8 mouse cellular contexts compared by ENCODE assay signal in genomic region chr7:16147643-16148042, GRCm38 (mm10). TPM values are rescaled to one million over a fixed set of nuclear protein-coding genes. Genes with fewer than 3 reads are reported as not detected.
DNase-seq lines count a peak whose midpoint lies in the region; ATAC-seq and TF ChIP-seq lines count a peak whose summit lies in the region.

No protein-coding gene starts in this region.

- no peak overlapping the region for H3K27ac ChIP-seq in hindbrain, postnatal 0 days

- no peak for ATAC-seq in hindbrain, postnatal 0 days
- peak; percentile 77 for ATAC-seq in megakaryocyte progenitor cell, adult 5-6 weeks (replicated peaks; ENCODE audit: poor library complexity)

- H3K4me1 ChIP-seq in hindbrain, postnatal 0 days (ENCODE audit: insufficient read depth, low read length): 0 out of 2 replicates have a peak, but pooled peaks cover 3% of the 10 kb centered on the region

- no peaks in the 10 kb centered on the region for H3K9me3 ChIP-seq in hindbrain, postnatal 0 days (ENCODE audit: low read length)

- DNase-seq in layer of hippocampus, postnatal 10 days (ENCODE audit: low spot score in 2 of 2): peak; percentile 57 to 66
- no peak for DNase-seq in layer of hippocampus, adult 9-10 months (ENCODE audit: low spot score)
- DNase-seq in R1 (ENCODE audit: low read depth, low spot score): peak; percentile 52
- DNase-seq in embryo, embryonic 10 days (ENCODE audit: low spot score): peak; percentile 79
- peak; percentile 40 for DNase-seq in hindbrain, postnatal 0 days (ENCODE audit: low spot score)
- no peak for DNase-seq in frontal cortex, postnatal 10 days (ENCODE audit: low spot score in 2 of 2)
- DNase-seq in left cerebral cortex, postnatal 14 days (ENCODE audit: low spot score in 2 of 2): no peak

- H3K36me3 ChIP-seq in hindbrain, postnatal 0 days (ENCODE audit: insufficient read depth, low read length): 0 out of 2 replicates have a peak, but pooled peaks cover 3% of the 10 kb centered on the region

- intact Hi-C loops in left cerebral cortex, postnatal 14 days (cut with DNase I): no loop called here

- WGBS in hindbrain, postnatal 0 days: 27% methylated on average over 15 of the region's 15 CpGs

- H3K4me3 ChIP-seq in hindbrain, postnatal 0 days (ENCODE audit: low read length): no peak overlapping the region

- no peak for TF ChIP-seq CTCF in hindbrain, postnatal 0 days (IDR thresholded peaks at IDR 0.05; ENCODE audit: low read depth)

- no peak overlapping the region for H3K4me2 ChIP-seq in hindbrain, postnatal 0 days (ENCODE audit: low read depth, low read length)

- H3K9ac ChIP-seq in hindbrain, postnatal 0 days (replicated peaks; ENCODE audit: low read length): no peak overlapping the region

- H3K27me3 ChIP-seq in hindbrain, postnatal 0 days (ENCODE audit: insufficient read depth, low read length): no peaks in the 10 kb centered on the region

RNA-seq across cellular contexts. Expression of gene Slc8a2, which starts 18.0 kb away (rescaled TPM):
- total RNA-seq in layer of hippocampus, postnatal 10 days (2021): 100 to 1,000 TPM; 282 to 292 TPM
- 78.6 and 79.4 TPM in 2 replicates for total RNA-seq in hindbrain, postnatal 0 days (2014; rRNA removed)
- 1.2 TPM in 2 replicates for polyA plus RNA-seq in hindbrain, postnatal 0 days (2015; fragmentation: Nextera tagmentation; extraction: Ambion mirVana)
- total RNA-seq in megakaryocyte progenitor cell, adult 5-6 weeks (2015): not detected in 2 replicates
- not detected in 2 replicates for total RNA-seq in megakaryocyte progenitor cell, adult 5-6 weeks (2017)
- total RNA-seq in left cerebral cortex, postnatal 14 days (2021): 100 to 1,000 TPM; 343 to 360 TPM

RNA-seq across cellular contexts. Expression of gene Meis3, which starts 27.2 kb away (rescaled TPM):
- 10 to 100 TPM; 36.2 to 41.5 TPM for total RNA-seq in layer of hippocampus, postnatal 10 days (2021)
- total RNA-seq in hindbrain, postnatal 0 days (2014; rRNA removed): 76.6 and 81.3 TPM in 2 replicates
- polyA plus RNA-seq in hindbrain, postnatal 0 days (2015; fragmentation: Nextera tagmentation; extraction: Ambion mirVana): 77.5 and 84.6 TPM in 2 replicates
- 0.34 TPM in 1 of 2 replicates, not detected in the other for total RNA-seq in megakaryocyte progenitor cell, adult 5-6 weeks (2015)
- total RNA-seq in megakaryocyte progenitor cell, adult 5-6 weeks (2017): not detected in 2 replicates
- 10 to 100 TPM; 37.9 to 40.2 TPM for total RNA-seq in left cerebral cortex, postnatal 14 days (2021)

RNA-seq across cellular contexts. Expression of gene Kptn, which starts 27.9 kb away (rescaled TPM):
- 10 to 100 TPM; 33.3 to 39.1 TPM for total RNA-seq in layer of hippocampus, postnatal 10 days (2021)
- total RNA-seq in hindbrain, postnatal 0 days (2014; rRNA removed): 33.3 and 41.7 TPM in 2 replicates
- 33.2 and 35.8 TPM in 2 replicates for polyA plus RNA-seq in hindbrain, postnatal 0 days (2015; fragmentation: Nextera tagmentation; extraction: Ambion mirVana)
- total RNA-seq in megakaryocyte progenitor cell, adult 5-6 weeks (2015): 8.1 and 10.7 TPM in 2 replicates
- total RNA-seq in megakaryocyte progenitor cell, adult 5-6 weeks (2017): 8.3 and 10.6 TPM in 2 replicates
- total RNA-seq in left cerebral cortex, postnatal 14 days (2021): 10 to 100 TPM; 41.7 to 47.5 TPM

RNA-seq across cellular contexts. Expression of gene Napa, which starts 49.4 kb away (rescaled TPM):
- total RNA-seq in layer of hippocampus, postnatal 10 days (2021): 100 to 1,000 TPM; 191 to 195 TPM
- total RNA-seq in hindbrain, postnatal 0 days (2014; rRNA removed): 413 and 441 TPM in 2 replicates
- polyA plus RNA-seq in hindbrain, postnatal 0 days (2015; fragmentation: Nextera tagmentation; extraction: Ambion mirVana): 253 and 256 TPM in 2 replicates
- total RNA-seq in megakaryocyte progenitor cell, adult 5-6 weeks (2015): 69.2 and 72.0 TPM in 2 replicates
- 46.2 and 57.8 TPM in 2 replicates for total RNA-seq in megakaryocyte progenitor cell, adult 5-6 weeks (2017)
- total RNA-seq in left cerebral cortex, postnatal 14 days (2021): 100 to 1,000 TPM; 241 to 246 TPM

Comparison
In these comparisons a context has a peak if more than half of its experiments do, and no peak if none do; other contexts are left out.
1. DNase-seq: peak in layer of hippocampus, postnatal 10 days (2 of 2), R1 (single experiment), embryo, embryonic 10 days (single experiment) and hindbrain, postnatal 0 days (single experiment); none in layer of hippocampus, adult 9-10 months (single experiment), frontal cortex, postnatal 10 days (0 of 2) and left cerebral cortex, postnatal 14 days (0 of 2).
2. RNA of gene Slc8a2, which starts 18.0 kb away (total RNA-seq): 343 to 360 TPM in left cerebral cortex, postnatal 14 days, 282 to 292 TPM in layer of hippocampus, postnatal 10 days and 78.6 to 79.4 TPM in hindbrain, postnatal 0 days; not detected in megakaryocyte progenitor cell, adult 5-6 weeks; every median in the first group is over 10 times any median in the second.
3. RNA of gene Meis3, which starts 27.2 kb away (total RNA-seq): 76.6 to 81.3 TPM in hindbrain, postnatal 0 days, 36.2 to 41.5 TPM in layer of hippocampus, postnatal 10 days and 37.9 to 40.2 TPM in left cerebral cortex, postnatal 14 days; 0.34 TPM in megakaryocyte progenitor cell, adult 5-6 weeks; every median in the first group is over 10 times any median in the second.